Mouse (Mus musculus) kidney, adult 2 months (tissue): ENCODE results near the gene 9230102O04Rik.

ENCODE experiments used
- CTCF ChIP-seq: fragments of 200-500 bp; conservative IDR thresholded peaks from 2 replicates; pipeline ENCODE4 v1.5.1; 2011; ENCODE audit warnings: low read depth, mild to moderate bottlenecking, control low read depth, low read length, moderate library complexity, mixed read lengths; ENCODE audit not compliant: insufficient read depth, insufficient read length
- POLR2A ChIP-seq: fragments of 200-500 bp; IDR thresholded peaks from one replicate; pipeline ENCODE4 v1.6.1; 2011; ENCODE audit warnings: low read depth, low read length, control low read depth

DNA sequence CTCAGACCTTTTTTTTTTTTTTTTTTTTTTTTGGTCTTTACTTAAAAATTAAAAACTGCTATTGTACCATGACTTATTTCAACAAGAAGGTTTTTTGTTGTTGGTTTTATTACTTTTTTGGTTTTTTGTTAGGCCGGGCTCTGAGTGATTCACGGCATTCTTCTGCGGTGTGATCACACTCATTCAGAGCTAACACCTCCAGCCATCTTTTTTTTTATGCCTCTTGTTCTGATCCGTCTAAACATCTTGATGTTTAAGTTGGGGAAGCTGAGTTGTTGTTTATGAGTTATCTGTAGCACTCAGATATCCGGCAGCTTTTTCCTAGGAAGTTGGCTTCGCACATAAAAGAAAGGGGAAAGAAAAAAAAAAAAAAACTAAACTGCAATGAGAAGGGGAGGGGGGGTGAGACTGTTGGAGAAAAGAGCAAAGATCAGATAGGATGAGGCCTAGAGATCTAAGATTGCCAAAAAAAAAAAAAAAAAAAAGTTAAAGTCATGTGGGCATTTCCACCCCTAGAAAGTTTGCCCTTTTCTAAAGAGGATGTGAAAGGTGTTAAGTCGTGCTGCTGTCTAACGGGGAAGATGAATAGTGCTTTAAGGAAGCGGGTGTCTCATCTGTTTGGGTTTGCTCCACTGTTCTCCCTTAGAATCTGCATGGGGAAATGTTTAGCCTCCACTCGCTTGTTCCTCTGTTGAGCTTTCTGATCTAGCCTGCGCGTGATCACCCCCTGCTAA lies 22.1 kb downstream of the 9230102O04Rik start:
- TF ChIP-seq POLR2A = no peak
- TF ChIP-seq CTCF = no peak
